Mouse (Mus musculus) skeletal muscle tissue, adult 2 months (tissue): ENCODE data around the gene Scn5a.

Experiments used
- DNase-seq: peaks from one replicate; pipeline ENCODE4 v3.0.0-alpha.2; 2012; ENCODE audit warnings: low read depth, low spot score

Scn5a gene

GRCm38 (mm10) chr9:119460410-119460809 lies 118.4 kb downstream of the Scn5a start:
- DNase-seq, result peak; percentile 30

GRCm38 (mm10) chr9:119457122-119457521 lies 121.7 kb downstream of the Scn5a start:
- DNase-seq, result no peak

GRCm38 (mm10) chr9:119455967-119456366 lies 122.8 kb downstream of the Scn5a start:
- no peak for DNase-seq

- DNase-seq, result no peak
Observed at GRCm38 (mm10) chr9:119445737-119446136, 133.1 kb downstream of the Scn5a start.

- peak; percentile 95 for DNase-seq
Observed at GRCm38 (mm10) chr9:119444738-119445429, 133.9 kb downstream of the Scn5a start, which contains the start of gene Exog. Gene Exog, plus strand, starts transcription at chr9:119444943.

- peak; percentile 46 for DNase-seq
Observed at GRCm38 (mm10) chr9:119438498-119439000, 140.3 kb downstream of the Scn5a start.

GRCm38 (mm10) chr9:119438065-119438464 lies 140.8 kb downstream of the Scn5a start:
- no peak for DNase-seq

- no peak for DNase-seq
Observed at GRCm38 (mm10) chr9:119435855-119436254, 143.0 kb downstream of the Scn5a start.
